Mouse (Mus musculus): ENCODE results near the gene Epn3. TPM values are rescaled to one million over a fixed set of nuclear protein-coding genes. Genes with fewer than 3 reads are reported as not detected.
A peak's percentile ranks its signal among the peaks of the same experiment; 100 is the strongest.

Epn3 gene
- total and polyA plus RNA-seq, 3 experiments, result 0.04 to 0.19 TPM; not detected in 1

GRCm38 (mm10) chr11:94491035-94491748 is 8.6 kb downstream of the Epn3 start:
- Histone ChIP-seq H3K9me3 (replicated peaks; ENCODE audit: low read length) (no peaks in the 10 kb centered on the region), H3K27me3 (replicated peaks) (peaks cover 94% of the 10 kb centered on the region), H3K4me2 (ENCODE audit: insufficient read depth, low read depth, poor library complexity, severe bottlenecking) (peak overlapping the region; percentile 54), H3K79me2 (replicated peaks; ENCODE audit: control insufficient read depth, extremely low read depth, insufficient read depth, poor library complexity, severe bottlenecking) (no peaks in the 10 kb centered on the region), H3K36me3 (replicated peaks in 1 of 2; ENCODE audit: control insufficient read depth in 1 of 2, insufficient read depth in 1 of 2, low read length in 1 of 2) (no peaks in the 10 kb centered on the region), H3K4me1 (ENCODE audit: control insufficient read depth in 1 of 2, insufficient read depth in 2 of 2) (peaks cover 9 to 18% of the 10 kb centered on the region in 2 experiments), H3K27ac (ENCODE audit: insufficient read depth, low read depth) (no peak overlapping the region), H3K9ac (ENCODE audit: insufficient read depth, low read depth) (no peak overlapping the region; the same call in 1 of the 2 replicates), H3K4me3 (replicated peaks in 1 of 3; ENCODE audit: low read depth in 2 of 3, low read length in 2 of 3, poor library complexity in 1 of 3) (peak overlapping the region in 1 of 3 experiments; percentile 18)
- no peak for DNase-seq (ENCODE audit: extremely low read depth)
- dilution Hi-C loops (cut with MboI; ENCODE audit: extremely low pct_ligation_motif_present, extremely low pct_unique_long_range_greater_than_20kb, low sequenced_read_pairs) (no loop called here), in situ Hi-C loops (cut with MboI; ENCODE audit: low pct_ligation_motif_present, low pct_unique_long_range_greater_than_20kb, low sequenced_read_pairs) (no loop called here)
- no peak for TF ChIP-seq E2F4 (IDR thresholded peaks at IDR 0.05; ENCODE audit: insufficient replicate concordance, low read depth, low read length)
- peak; percentile 81 for TF ChIP-seq NRF1 (IDR thresholded peaks at IDR 0.05; ENCODE audit: low read depth, low read length)
- TF ChIP-seq POLR2A (IDR thresholded peaks at IDR 0.05; ENCODE audit: low read depth, low read length), result peak; percentile 25; the same call in 1 of the 2 replicates
- no peak for TF ChIP-seq MAX (IDR thresholded peaks at IDR 0.05; ENCODE audit: low read length)
- no peak for TF ChIP-seq CHD1 (IDR thresholded peaks at IDR 0.05; ENCODE audit: low read depth, low read length)

DNA sequence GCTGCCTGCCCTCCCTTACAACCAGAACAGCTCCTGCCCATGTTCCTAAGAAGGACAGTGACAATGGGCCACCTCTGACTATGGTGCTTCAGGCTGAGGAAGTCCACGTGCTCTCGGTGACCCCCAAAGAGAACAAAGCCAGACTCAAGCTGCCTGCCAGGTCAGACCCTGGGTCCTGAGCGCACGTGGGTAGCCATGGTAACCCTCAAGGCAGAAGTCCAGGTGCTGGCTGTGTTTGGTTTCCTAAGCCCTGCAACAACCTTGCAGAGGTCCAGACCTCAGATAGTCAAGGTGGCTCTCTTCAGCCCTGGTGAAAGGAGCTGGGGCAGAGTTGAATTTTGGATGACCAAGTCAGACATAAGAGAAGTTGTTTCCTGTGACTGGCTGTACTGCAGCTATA is 10.0 kb downstream of the Epn3 start:
- H3K36me3 ChIP-seq (replicated peaks in 1 of 2; ENCODE audit: control insufficient read depth in 1 of 2, insufficient read depth in 1 of 2, low read length in 1 of 2), result no peaks in the 10 kb centered on the region
- TF ChIP-seq JUND (conservative IDR thresholded peaks at IDR 0.05; ENCODE audit: low read depth, low read length) (no peak), SIN3A (IDR thresholded peaks at IDR 0.05; ENCODE audit: low read length) (no peak), POLR2A (IDR thresholded peaks at IDR 0.05; ENCODE audit: low read depth, low read length) (no peak), GABPA (IDR thresholded peaks at IDR 0.05; ENCODE audit: insufficient replicate concordance, low read depth, low read length) (no peak), POLR2AphosphoS2 (IDR thresholded peaks at IDR 0.05; ENCODE audit: low read depth, low read length) (no peak), MAFK (IDR thresholded peaks at IDR 0.05; ENCODE audit: insufficient replicate concordance, low read length) (no peak), RAD21 (IDR thresholded peaks at IDR 0.05; ENCODE audit: low read depth, low read length) (no peak), CTCF (conservative IDR thresholded peaks at IDR 0.05 in 1 of 2, IDR thresholded peaks at IDR 0.05 in 1 of 2; ENCODE audit: low read depth in 2 of 2, low read length in 2 of 2) (no peak), MAX (IDR thresholded peaks at IDR 0.05; ENCODE audit: low read length) (no peak), RCOR1 (conservative IDR thresholded peaks at IDR 0.05; ENCODE audit: low read depth, low read length) (no peak), ZC3H11A (IDR thresholded peaks at IDR 0.05; ENCODE audit: low read depth, low read length) (no peak), TCF12 (IDR thresholded peaks at IDR 0.05; ENCODE audit: low read depth, low read length) (no peak), KAT2A (IDR thresholded peaks at IDR 0.05; ENCODE audit: insufficient replicate concordance, low read length) (no peak)
- H3K4me1 ChIP-seq (ENCODE audit: control insufficient read depth in 1 of 2, insufficient read depth in 2 of 2), result peaks cover 9 to 14% of the 10 kb centered on the region in 2 experiments
- H3K9ac ChIP-seq (ENCODE audit: insufficient read depth, low read depth), result no peak overlapping the region
- in situ Hi-C loops (cut with MboI; ENCODE audit: low pct_ligation_motif_present, low pct_unique_long_range_greater_than_20kb, low sequenced_read_pairs), result loop anchor here (10.0 kb wide), 1 partner anchor 355 kb away; no protein-coding TSS in a partner anchor
- H3K4me2 ChIP-seq (ENCODE audit: insufficient read depth, low read depth, poor library complexity, severe bottlenecking), result no peak overlapping the region
- dilution Hi-C loops (cut with MboI; ENCODE audit: extremely low pct_ligation_motif_present, extremely low pct_unique_long_range_greater_than_20kb, low sequenced_read_pairs), result no loop called here
- H3K27me3 ChIP-seq (replicated peaks), result peaks cover 95% of the 10 kb centered on the region
- no peak for DNase-seq (ENCODE audit: extremely low read depth)
- no peaks in the 10 kb centered on the region for H3K9me3 ChIP-seq (replicated peaks; ENCODE audit: low read length)
- no peak overlapping the region for H3K27ac ChIP-seq (ENCODE audit: insufficient read depth, low read depth)
- H3K79me2 ChIP-seq (replicated peaks; ENCODE audit: control insufficient read depth, extremely low read depth, insufficient read depth, poor library complexity, severe bottlenecking), result no peaks in the 10 kb centered on the region
- H3K4me3 ChIP-seq (replicated peaks in 1 of 3; ENCODE audit: low read depth in 2 of 3, low read length in 2 of 3, poor library complexity in 1 of 3), result no peak overlapping the region

All from CH12.LX (cell line).